20 mouse cellular contexts compared by ENCODE assay signal in genomic region chr4:102514972-102515835, GRCm38 (mm10).
A peak's percentile ranks its signal among the peaks of the same experiment; 100 is the strongest.
DNase-seq lines count a peak whose midpoint lies in the region; ATAC-seq and TF ChIP-seq lines count a peak whose summit lies in the region.
"Had no signal": no experiment of that assay in that cellular context is flagged by ENCODE, and none has a peak within 500 bp of the region (broad histone marks: within the 10 kb centered on the region; RNA-seq: fewer than 3 reads in every experiment).

No protein-coding gene starts in this region.

- H3K27ac ChIP-seq in spleen, adult 2 months (ENCODE audit: insufficient read depth, low read length): peak overlapping the region; percentile 56
- H3K27ac ChIP-seq: embryonic facial prominence, embryonic 13.5 days; heart, embryonic 13.5 days; kidney, postnatal 0 days; limb, embryonic 13.5 days had no signal

- TF ChIP-seq CTCF in spleen, adult 2 months (IDR thresholded peaks at IDR 0.05; ENCODE audit: extremely low read depth, insufficient read depth, insufficient read length, insufficient replicate concordance): no peak

- no peak overlapping the region for H3K4me3 ChIP-seq in spleen, adult 2 months (ENCODE audit: extremely low read depth, insufficient read depth, insufficient read length)
- H3K4me3 ChIP-seq: embryonic facial prominence, embryonic 13.5 days; heart, embryonic 13.5 days; limb, embryonic 13.5 days had no signal

- TF ChIP-seq POLR2A in spleen, adult 2 months (IDR thresholded peaks at IDR 0.05; ENCODE audit: low read depth, low read length): no peak

- H3K4me1 ChIP-seq in spleen, adult 2 months (ENCODE audit: control insufficient read depth, insufficient read depth, insufficient read length): peaks cover 43% of the 10 kb centered on the region

- peak; percentile 12 for DNase-seq in kidney, adult 18-20 months
- DNase-seq in kidney, adult 11 months: no peak
- DNase-seq in spleen, adult 2 months (ENCODE audit: low read depth in 1 of 2, low spot score in 2 of 2): no peak
- no peak for DNase-seq in spleen, postnatal 4 days (ENCODE audit: low spot score in 2 of 2)
- no peak for DNase-seq in thymus, postnatal 0 days (ENCODE audit: low spot score)
- no peak for DNase-seq in cerebellum, adult 9-10 months
- DNase-seq: adrenal gland, postnatal 14 days; cerebellum, adult 2 months; forebrain, postnatal 0 days; layer of hippocampus, adult 9-11 months; lung, adult 18-20 months had no signal

- ATAC-seq in megakaryocyte, adult 5-6 weeks (ENCODE audit: poor library complexity, severe bottlenecking): peak; percentile 44
- ATAC-seq: activated CD4-positive, CD25-positive, alpha-beta regulatory T cell, adult 4 months; forebrain, postnatal 0 days; inflammation-experienced regulatory T-cells, adult 6 months; midbrain, embryonic 16.5 days; Patski had no signal

- H3K36me3 ChIP-seq in spleen, adult 2 months (ENCODE audit: control insufficient read depth, insufficient read depth, low read length): no peaks in the 10 kb centered on the region
- H3K36me3 ChIP-seq: embryonic facial prominence, embryonic 13.5 days; limb, embryonic 13.5 days had no signal

- WGBS in spleen, adult 2 months: 59% methylated on average over 3 of the region's 3 CpGs

- H3K27me3 ChIP-seq in spleen, adult 2 months (ENCODE audit: control insufficient read depth, insufficient read depth, low read length): no peaks in the 10 kb centered on the region
- H3K27me3 ChIP-seq: embryonic facial prominence, embryonic 13.5 days; heart, embryonic 13.5 days; Patski had no signal
